Mouse (Mus musculus) lung, adult 2 months (tissue): ENCODE results near the gene Ablim2. TPM values are rescaled to one million over a fixed set of nuclear protein-coding genes. Genes with fewer than 3 reads are reported as not detected.

Experiments
- DNase-seq: peaks from one replicate; pipeline ENCODE4 v3.0.0; 2022
- H3K4me1 ChIP-seq: fragments of 200-500 bp; 2 replicates; pipeline ENCODE4 v1.6.1; 2011; ENCODE audit warnings: low read length; ENCODE audit not compliant: control insufficient read depth, insufficient read depth
- H3K4me3 ChIP-seq: fragments of 200-500 bp; replicated peaks from 2 replicates; pipeline ENCODE3; 2011; ENCODE audit warnings: low read depth, mild to moderate bottlenecking, control low read depth, low read length; ENCODE audit errors: extremely low read depth
- CTCF ChIP-seq: fragments of 200-500 bp; IDR thresholded peaks from 2 replicates; pipeline ENCODE4 v1.5.1; 2011; ENCODE audit warnings: mild to moderate bottlenecking, low read length, control low read depth; ENCODE audit not compliant: insufficient read depth
- POLR2A ChIP-seq: fragments of 200-500 bp; IDR thresholded peaks from 2 replicates; pipeline ENCODE4 v1.6.1; 2011; ENCODE audit warnings: low read depth, mild to moderate bottlenecking, control low read depth, low read length, borderline replicate concordance; ENCODE audit errors: extremely low read depth
- WGBS: fragments of 180-500 bp; shearing (Covaris S2); methylation state at CpG from one replicate; pipeline ENCODE4 v1.1.7; 2018; 5-methylcytosine and 5-hydroxymethylcytosine counted together
- polyA plus RNA-seq: library from polyadenylated mRNA; depleted of rRNA; stranded (reverse); fragments of >200 nt; gene quantifications from 2 replicates; pipeline ENCODE4 v1.2.3, GENCODE M21; 2012; rRNA removed

Ablim2 gene
- polyA plus RNA-seq: 12.9 and 16.9 TPM in 2 replicates

GRCm38 (mm10) chr5:35757639-35758001 is at the start of gene Ablim2:
Gene Ablim2, plus strand, starts transcription at chr5:35757880.
- H3K4me1 ChIP-seq: peaks cover 3% of the 10 kb centered on the region
- DNase-seq: peak; percentile 81
- TF ChIP-seq POLR2A (no peak), CTCF (no peak)
- peak within 1 kb of the TSS; percentile 58 for H3K4me3 ChIP-seq
- under 1% methylated on average over 35 of the region's 35 CpGs for WGBS

- 36% methylated on average over 3 of the region's 3 CpGs for WGBS
- DNase-seq: no peak
- Histone ChIP-seq H3K4me3 (no peak overlapping the region), H3K4me1 (no peaks in the 10 kb centered on the region)
- TF ChIP-seq POLR2A (no peak), CTCF (no peak)
These were observed 47.2 kb upstream of the Ablim2 start for GRCm38 (mm10) chr5:35710481-35710880.

- TF ChIP-seq POLR2A (no peak), CTCF (no peak)
- H3K4me1 ChIP-seq: no peaks in the 10 kb centered on the region
- H3K4me3 ChIP-seq: no peak overlapping the region
- 79% methylated on average over 3 of the region's 3 CpGs for WGBS
- no peak for DNase-seq
These were observed 46.7 kb upstream of the Ablim2 start for GRCm38 (mm10) chr5:35710931-35711330.

GRCm38 (mm10) chr5:35712517-35712916 is 45.2 kb upstream of the Ablim2 start:
- 67% methylated on average over 5 of the region's 5 CpGs for WGBS

GRCm38 (mm10) chr5:35713649-35714354 is 43.9 kb upstream of the Ablim2 start:
- WGBS: 55% methylated on average over 13 of the region's 13 CpGs
- no peak for TF ChIP-seq POLR2A
- peak; percentile 86 for TF ChIP-seq CTCF
- DNase-seq: peak; percentile 56
- H3K4me3 ChIP-seq: no peak overlapping the region
- H3K4me1 ChIP-seq: no peaks in the 10 kb centered on the region

More at GRCm38 (mm10) chr5:35712517-35712916, 45.2 kb upstream of the Ablim2 start:
- Histone ChIP-seq H3K4me3 (no peak overlapping the region), H3K4me1 (no peaks in the 10 kb centered on the region)
- DNase-seq: no peak
- TF ChIP-seq CTCF (no peak), POLR2A (no peak)

- DNase-seq: no peak
- TF ChIP-seq CTCF (no peak), POLR2A (no peak)
- peaks cover 7% of the 10 kb centered on the region for H3K4me1 ChIP-seq
- WGBS: 73% methylated on average over 5 of the region's 5 CpGs
- H3K4me3 ChIP-seq: no peak overlapping the region
These were observed 40.2 kb upstream of the Ablim2 start for GRCm38 (mm10) chr5:35717455-35717854.

GRCm38 (mm10) chr5:35717946-35718345 is 39.7 kb upstream of the Ablim2 start:
- DNase-seq: peak; percentile 55
- 37% methylated on average over 4 of the region's 4 CpGs for whole genome bisulfite sequencing
- peaks cover 9% of the 10 kb centered on the region for H3K4me1 ChIP-seq
- peak; percentile 39; the same call in 1 of the 2 replicates for TF ChIP-seq CTCF
- no peak for TF ChIP-seq POLR2A
- no peak overlapping the region for H3K4me3 ChIP-seq

- no peak for DNase-seq
- WGBS: 73% methylated on average over 11 of the region's 11 CpGs
- Histone ChIP-seq H3K4me3 (no peak overlapping the region), H3K4me1 (peaks cover 11% of the 10 kb centered on the region)
- TF ChIP-seq CTCF: no peak
- no peak for TF ChIP-seq POLR2A
These were observed 38.9 kb upstream of the Ablim2 start for GRCm38 (mm10) chr5:35718817-35719216.

GRCm38 (mm10) chr5:35719343-35719742 is 38.3 kb upstream of the Ablim2 start:
- Histone ChIP-seq H3K4me1 (peaks cover 11% of the 10 kb centered on the region), H3K4me3 (no peak overlapping the region)
- no peak for DNase-seq
- TF ChIP-seq POLR2A (no peak), CTCF (no peak)

- Histone ChIP-seq H3K4me1 (peaks cover 11% of the 10 kb centered on the region), H3K4me3 (no peak overlapping the region)
- no peak for DNase-seq
- TF ChIP-seq CTCF: no peak
- TF ChIP-seq POLR2A: no peak
- WGBS: 92% methylated on average over 1 of the region's 1 CpGs
These were observed 37.8 kb upstream of the Ablim2 start for GRCm38 (mm10) chr5:35719880-35720279.

- TF ChIP-seq CTCF (no peak), POLR2A (no peak)
- DNase-seq: no peak
- Histone ChIP-seq H3K4me3 (no peak overlapping the region), H3K4me1 (peaks cover 15% of the 10 kb centered on the region)
- 78% methylated on average over 2 of the region's 2 CpGs for WGBS
These were observed 35.7 kb upstream of the Ablim2 start for GRCm38 (mm10) chr5:35721933-35722332.

GRCm38 (mm10) chr5:35722654-35723053 is 35.0 kb upstream of the Ablim2 start:
- Histone ChIP-seq H3K4me1 (peaks cover 17% of the 10 kb centered on the region), H3K4me3 (no peak overlapping the region)
- WGBS: 33% methylated on average over 2 of the region's 2 CpGs
- no peak for TF ChIP-seq CTCF
- TF ChIP-seq POLR2A: 0 out of 2 replicates have a peak, but pooled peaks have one; percentile 27
- no peak for DNase-seq
